Mouse (Mus musculus): ENCODE results near the gene Cnn1.
A peak's percentile ranks its signal among the peaks of the same experiment; 100 is the strongest.
"Not testable (repeated sequence)": the region's sequence is repeated elsewhere in the genome, so short reads cannot be mapped to it uniquely, and the experiment has no call there.

The Cnn1 gene

DNA sequence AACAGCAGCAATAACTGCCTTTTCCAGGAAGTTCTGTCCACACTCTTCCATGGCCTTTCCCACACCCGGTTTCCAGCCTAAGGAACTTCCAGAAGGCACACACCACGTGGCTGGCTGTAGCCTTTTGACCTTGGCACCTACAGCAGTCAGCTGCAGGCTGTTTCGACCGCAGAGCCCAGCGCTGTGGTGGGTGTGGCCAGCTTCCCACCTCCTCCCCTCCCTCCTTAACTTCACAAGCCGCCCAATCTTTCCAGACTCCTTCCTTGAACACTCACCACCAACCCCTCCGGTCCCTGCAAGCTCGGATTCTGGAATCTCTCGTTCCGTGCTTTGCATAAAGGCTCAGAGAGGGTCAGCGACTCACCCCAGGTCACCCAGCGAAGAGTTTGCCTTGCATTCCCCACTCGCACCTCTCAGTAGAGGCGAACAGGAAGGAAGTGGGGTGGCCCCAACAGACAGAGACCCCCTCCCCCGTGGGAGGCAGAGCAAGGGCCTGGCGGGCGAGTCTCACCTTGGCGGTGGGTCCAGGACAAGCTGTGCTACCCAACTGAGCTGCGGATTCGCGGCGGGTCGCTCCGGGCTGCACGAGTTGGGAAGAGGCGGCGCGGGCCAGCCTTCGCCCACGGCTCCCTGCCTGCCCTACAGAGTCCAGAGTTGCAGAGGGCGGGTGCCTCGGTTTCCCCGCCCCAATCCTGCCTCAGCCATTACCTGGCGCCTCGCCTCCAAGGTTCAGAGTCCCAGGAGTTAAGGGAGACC, 32.4 kb downstream of the Cnn1 start:
- DNase-seq = peak; percentile 56 to 57

- DNase-seq = no peak
Observed at GRCm38 (mm10) chr9:22132220-22132619, 33.2 kb downstream of the Cnn1 start.

DNA sequence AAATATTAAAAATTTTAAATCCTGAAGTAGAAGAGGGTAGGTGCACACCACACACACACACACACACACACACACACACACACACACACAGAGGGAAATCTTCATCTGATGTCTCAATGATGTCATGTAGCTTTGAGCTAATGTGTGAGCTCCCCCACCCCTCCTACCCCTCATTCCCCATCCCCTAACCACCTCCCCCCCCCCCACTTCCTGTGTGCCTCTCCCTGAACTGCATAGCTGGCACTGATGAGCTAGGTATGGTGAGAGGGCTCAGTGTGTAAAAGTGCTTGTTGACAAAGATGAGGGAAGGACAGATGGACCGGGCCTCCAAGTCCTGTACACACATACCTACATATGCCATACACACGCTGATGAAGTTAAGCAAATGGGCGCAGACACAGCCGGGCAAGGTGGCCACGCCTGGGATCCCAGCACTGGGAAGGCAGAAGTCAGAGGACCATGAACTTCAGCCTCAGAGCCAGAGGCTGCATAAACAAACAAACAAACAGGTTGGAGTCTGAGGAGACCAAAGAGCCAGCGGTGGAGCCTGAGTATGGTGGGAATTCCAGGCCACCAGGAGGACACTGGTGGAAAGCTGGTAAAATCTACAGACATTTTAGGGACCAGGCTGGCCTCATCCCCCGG, 35.4 kb downstream of the Cnn1 start:
- DNase-seq = no peak

GRCm38 (mm10) chr9:22134988-22135643, 36.1 kb downstream of the Cnn1 start:
- DNase-seq = no peak

- DNase-seq = no peak
Observed at GRCm38 (mm10) chr9:22135644-22136390, 36.8 kb downstream of the Cnn1 start, which contains the start of gene Acp5. Acp5 (minus strand) TSS chr9:22135711.

- no peak for DNase-seq
Observed at GRCm38 (mm10) chr9:22136765-22137547, 37.9 kb downstream of the Cnn1 start.

DNA sequence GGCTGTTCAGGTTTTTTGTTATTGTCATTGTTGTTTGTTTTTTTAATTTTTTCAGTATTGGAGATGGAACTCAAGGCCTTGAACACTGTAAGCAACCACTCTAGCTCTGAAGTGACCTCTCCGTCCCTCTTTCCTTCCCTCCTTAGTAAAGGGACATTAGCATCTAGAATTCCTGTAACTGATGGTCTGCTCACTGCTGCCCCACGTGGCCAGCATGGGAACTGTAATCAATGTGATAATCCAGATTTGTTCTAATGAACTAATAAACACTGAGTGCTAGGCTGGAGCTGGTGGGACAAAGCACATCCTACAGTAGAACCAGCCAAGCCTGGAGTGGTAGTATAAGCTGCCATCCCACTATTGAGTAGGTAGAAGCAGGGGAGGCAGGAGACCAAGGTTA, 39.5 kb downstream of the Cnn1 start:
- peak; percentile 66 to 68 for DNase-seq

GRCm38 (mm10) chr9:22139746-22140145, 40.7 kb downstream of the Cnn1 start:
- DNase-seq = no peak

- DNase-seq = peak; percentile 95
Observed at GRCm38 (mm10) chr9:22143108-22144037, 44.4 kb downstream of the Cnn1 start.

- no peak for DNase-seq
Observed at GRCm38 (mm10) chr9:22144304-22144965, 45.4 kb downstream of the Cnn1 start.

- DNase-seq = peak in 1 of 2 experiments; percentile 10
Observed at GRCm38 (mm10) chr9:22149426-22150248, 50.6 kb downstream of the Cnn1 start.

DNA sequence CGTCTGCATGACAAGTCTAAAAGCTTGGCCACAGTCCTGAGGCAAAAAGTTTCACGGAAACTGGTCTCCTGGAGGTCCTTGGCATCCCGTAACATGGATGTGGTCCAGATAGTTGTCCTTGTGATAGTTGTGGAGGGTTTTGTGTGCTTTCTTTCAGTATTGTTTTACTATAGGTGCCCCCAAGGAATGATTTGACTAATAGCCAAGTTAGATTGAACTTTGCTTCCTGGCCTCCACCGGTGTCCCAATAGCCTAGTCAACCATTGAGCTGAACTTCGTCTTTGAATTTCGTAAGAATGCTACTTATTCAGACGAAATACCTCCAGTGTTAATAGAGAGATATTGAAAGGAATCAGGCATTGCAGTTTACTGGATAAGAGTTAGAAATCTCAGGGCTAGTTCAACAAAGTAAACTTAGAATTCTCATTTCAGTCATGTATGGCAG, 51.3 kb downstream of the Cnn1 start:
- DNase-seq = not testable (repeated sequence)

DNA sequence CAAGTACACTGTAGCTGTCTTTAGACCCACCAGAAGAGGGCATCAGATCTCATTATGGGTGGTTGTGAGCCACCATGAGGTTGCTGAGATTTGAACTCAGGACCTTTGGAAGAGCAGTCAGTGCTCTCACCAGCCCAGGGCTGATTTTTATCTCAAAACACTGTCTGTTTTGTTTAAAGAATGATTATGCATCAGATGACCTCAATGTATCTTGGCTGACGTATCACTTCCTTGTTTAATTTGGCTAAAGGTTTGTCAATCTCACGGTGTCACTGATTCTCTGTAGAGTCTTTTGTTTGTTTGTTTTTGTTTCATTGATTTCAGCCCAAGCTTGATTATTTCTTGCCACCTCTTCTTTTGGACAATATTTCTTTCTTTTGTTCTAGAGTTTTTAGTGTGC, 51.9 kb downstream of the Cnn1 start:
- DNase-seq = no peak

GRCm38 (mm10) chr9:22153810-22154209, 54.8 kb downstream of the Cnn1 start:
- no peak for DNase-seq

DNA sequence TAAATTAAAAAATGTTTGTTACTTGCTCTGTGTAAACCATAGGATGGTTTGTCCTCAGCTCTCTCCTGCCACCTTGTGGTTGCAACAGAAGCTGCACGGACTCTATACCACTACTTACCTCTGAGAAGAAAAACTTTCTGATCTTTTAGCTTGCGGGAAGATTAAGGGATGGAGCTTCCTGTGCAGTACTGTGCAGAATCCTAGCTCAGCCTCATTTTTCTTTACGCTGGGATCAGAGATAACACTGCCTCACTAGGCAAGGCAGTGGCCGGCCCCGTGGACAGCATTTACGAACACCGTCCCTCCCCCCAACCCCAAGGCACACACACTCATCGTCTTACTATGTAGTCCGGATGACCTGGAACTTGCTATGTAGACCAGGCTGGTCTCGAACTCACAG, 56.6 kb downstream of the Cnn1 start:
- DNase-seq = peak; percentile 86 to 87

GRCm38 (mm10) chr9:22156497-22157245, 57.7 kb downstream of the Cnn1 start, which contains the start of gene Pigyl:
Pigyl (plus strand) TSS chr9:22156846.
- peak; percentile 99 for DNase-seq

DNA sequence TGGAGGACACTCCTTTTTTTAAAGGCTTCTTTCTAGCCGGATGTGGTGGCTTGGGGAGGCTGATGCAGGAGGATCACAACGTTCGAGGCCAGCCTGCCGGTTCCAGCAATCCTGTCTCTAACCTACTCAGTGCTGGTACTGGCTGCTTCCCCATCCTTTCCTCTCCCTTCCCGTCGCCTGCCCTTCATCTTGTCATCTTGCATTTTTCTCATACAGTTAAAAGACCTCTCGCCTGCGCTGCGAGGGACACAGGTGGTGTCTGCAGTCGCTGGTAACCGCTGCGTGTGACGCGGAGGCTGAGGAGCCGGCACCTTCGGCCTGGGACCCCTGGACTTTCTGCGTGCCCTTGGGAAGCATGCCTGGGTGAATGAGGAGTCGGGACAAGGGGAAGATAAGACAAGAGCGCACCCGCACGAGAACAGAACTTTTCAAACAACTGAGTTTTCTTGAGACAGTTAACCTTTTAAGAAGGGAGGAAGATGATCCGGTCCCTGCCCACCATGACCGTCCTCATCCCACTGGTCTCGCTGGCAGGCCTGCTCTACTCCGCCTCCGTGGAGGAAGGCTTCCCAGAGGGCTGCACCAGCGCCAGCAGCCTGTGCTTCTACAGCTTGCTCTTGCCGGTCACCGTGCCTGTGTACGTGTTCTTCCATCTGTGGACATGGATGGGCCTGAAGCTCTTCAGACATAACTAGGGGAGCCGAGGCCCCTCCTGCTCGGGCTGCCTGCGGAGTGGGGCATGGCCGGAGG, 58.7 kb downstream of the Cnn1 start:
- DNase-seq = peak in 1 of 2 experiments; percentile 10
